Mouse (Mus musculus): Measurements from ENCODE around the gene Sema3g. TPM values are rescaled to one million over a fixed set of nuclear protein-coding genes. Genes with fewer than 3 reads are reported as not detected.
A peak's percentile ranks its signal among the peaks of the same experiment; 100 is the strongest.

Sema3g gene
- polyA plus RNA-seq, 1 experiment from 2014 or later: 1.1 TPM

DNA sequence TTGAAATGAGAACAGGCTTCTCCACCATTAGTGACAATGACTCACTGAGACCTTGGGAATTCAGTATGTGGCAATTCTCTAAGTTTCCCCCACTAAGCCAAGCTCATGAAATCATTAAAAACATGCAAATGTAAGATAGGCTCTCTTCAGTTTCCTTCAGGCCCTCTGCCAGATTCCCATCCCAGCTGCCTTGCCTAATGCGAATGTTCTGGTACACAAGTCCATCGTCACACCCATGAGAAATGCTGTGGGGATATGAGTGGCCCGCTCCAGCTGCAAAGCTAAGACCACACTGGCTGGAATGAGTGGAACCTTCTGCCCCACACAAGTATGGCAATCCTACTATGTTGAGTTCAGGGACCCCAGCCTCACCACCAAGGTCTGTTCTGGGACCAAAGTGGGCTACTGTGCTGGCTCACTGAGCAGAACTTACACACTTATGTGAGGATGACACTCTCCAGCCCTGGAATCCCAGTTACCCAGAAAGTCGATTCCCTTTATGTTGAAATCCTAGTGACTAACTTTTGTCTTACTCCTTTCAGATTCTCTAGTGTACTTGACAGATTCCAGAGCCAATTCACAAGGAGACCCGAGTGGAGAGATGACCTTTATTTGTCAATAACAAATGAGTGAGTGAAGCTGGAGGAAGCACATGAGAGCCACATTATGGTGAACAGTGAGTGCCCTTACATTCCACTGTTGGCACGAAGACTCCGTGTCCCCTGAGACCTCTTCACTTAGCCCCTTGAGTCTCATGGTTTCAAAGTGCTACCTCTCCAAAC, 19.6 kb downstream of the Sema3g start:
- whole genome bisulfite sequencing: 87% methylated on average over 7 of the region's 7 CpGs
- H3K4me3 ChIP-seq: no peak overlapping the region
- H3K27me3 ChIP-seq: no peaks in the 10 kb centered on the region
- ATAC-seq (ENCODE audit: low FRiP score, low read depth): no peak
- H3K9ac ChIP-seq (replicated peaks): no peak overlapping the region
- H3K9me3 ChIP-seq: no peaks in the 10 kb centered on the region
- no peaks in the 10 kb centered on the region for H3K36me3 ChIP-seq
- no peak overlapping the region for H3K4me2 ChIP-seq (replicated peaks)
- no peak overlapping the region for H3K27ac ChIP-seq (replicated peaks)
- no peaks in the 10 kb centered on the region for H3K4me1 ChIP-seq

DNA sequence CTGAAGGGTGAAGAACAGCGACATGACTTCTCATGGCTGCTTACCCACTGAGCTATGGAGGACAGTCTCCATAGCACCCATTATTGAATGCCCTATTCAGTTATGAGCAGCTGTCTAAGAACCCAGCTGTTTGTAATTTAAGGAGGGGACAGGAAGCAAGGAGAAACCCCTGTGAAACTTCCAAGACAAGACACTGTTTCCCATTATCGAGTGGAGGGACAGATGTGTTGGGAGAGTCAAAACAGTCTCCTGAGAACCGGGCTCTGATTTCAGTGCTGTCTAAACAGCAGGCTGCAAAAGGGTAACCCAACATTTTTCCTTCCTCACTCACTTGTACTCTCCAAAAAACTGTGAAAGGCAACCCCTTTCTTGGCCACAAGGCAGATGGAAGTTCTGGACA, 22.9 kb downstream of the Sema3g start:
- Histone ChIP-seq H3K9me3 (no peaks in the 10 kb centered on the region), H3K4me1 (no peaks in the 10 kb centered on the region), H3K4me2 (replicated peaks) (no peak overlapping the region), H3K27me3 (no peaks in the 10 kb centered on the region), H3K27ac (replicated peaks) (no peak overlapping the region), H3K36me3 (no peaks in the 10 kb centered on the region), H3K9ac (replicated peaks) (no peak overlapping the region), H3K4me3 (no peak overlapping the region)
- no peak for ATAC-seq (ENCODE audit: low FRiP score, low read depth)
- WGBS: 75% methylated on average over 3 of the region's 3 CpGs

DNA sequence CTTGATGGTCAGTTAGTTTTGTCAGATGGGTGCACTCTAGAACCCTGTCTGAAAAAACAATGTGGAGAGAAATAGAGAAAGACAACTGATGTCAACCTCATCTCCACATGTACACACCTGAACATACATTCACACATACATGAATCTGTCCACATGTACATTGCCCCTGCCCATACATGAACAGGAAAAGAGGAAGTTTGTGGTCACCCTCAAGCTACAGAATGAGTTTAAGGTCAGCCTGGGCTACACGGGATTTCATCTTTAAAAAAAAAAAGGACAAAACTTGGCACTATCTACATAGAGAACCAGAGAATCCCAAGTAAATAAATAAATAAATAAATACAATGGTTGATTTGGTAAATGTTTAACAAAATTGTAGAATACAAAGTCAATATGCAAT, 27.1 kb downstream of the Sema3g start:
- Histone ChIP-seq H3K9me3 (no peaks in the 10 kb centered on the region), H3K36me3 (no peaks in the 10 kb centered on the region), H3K4me3 (no peak overlapping the region), H3K4me1 (no peaks in the 10 kb centered on the region), H3K9ac (replicated peaks) (no peak overlapping the region), H3K4me2 (replicated peaks) (no peak overlapping the region), H3K27me3 (no peaks in the 10 kb centered on the region), H3K27ac (replicated peaks) (no peak overlapping the region)
- ATAC-seq (ENCODE audit: low FRiP score, low read depth): no peak
- WGBS: 88% methylated on average over 1 of the region's 1 CpGs

DNA sequence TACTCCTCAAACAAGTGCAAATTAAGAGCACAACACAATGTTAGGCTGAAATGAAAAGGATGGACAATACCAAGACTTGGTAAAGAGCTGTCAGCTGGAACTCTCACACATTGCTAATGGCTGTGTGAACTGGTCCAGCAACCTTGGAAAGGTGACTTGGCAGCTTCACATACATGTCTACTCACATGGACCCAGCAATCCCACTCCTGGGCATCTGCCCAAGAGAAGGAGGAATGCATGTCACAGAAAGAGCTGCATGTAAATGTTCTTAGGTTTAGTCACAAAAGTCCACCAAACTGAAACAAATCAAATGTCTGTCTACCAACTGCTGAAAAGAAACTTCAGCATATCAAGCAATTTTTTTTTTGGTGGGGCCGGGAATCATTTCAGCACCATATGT, 28.3 kb downstream of the Sema3g start:
- no peak overlapping the region for H3K4me2 ChIP-seq (replicated peaks)
- H3K9me3 ChIP-seq: no peaks in the 10 kb centered on the region
- ATAC-seq (ENCODE audit: low FRiP score, low read depth): no peak
- no peak overlapping the region for H3K4me3 ChIP-seq
- no peak overlapping the region for H3K27ac ChIP-seq (replicated peaks)
- no peaks in the 10 kb centered on the region for H3K27me3 ChIP-seq
- no peaks in the 10 kb centered on the region for H3K36me3 ChIP-seq
- no peaks in the 10 kb centered on the region for H3K4me1 ChIP-seq
- no peak overlapping the region for H3K9ac ChIP-seq (replicated peaks)
- 76% methylated on average over 1 of the region's 1 CpGs for WGBS

DNA sequence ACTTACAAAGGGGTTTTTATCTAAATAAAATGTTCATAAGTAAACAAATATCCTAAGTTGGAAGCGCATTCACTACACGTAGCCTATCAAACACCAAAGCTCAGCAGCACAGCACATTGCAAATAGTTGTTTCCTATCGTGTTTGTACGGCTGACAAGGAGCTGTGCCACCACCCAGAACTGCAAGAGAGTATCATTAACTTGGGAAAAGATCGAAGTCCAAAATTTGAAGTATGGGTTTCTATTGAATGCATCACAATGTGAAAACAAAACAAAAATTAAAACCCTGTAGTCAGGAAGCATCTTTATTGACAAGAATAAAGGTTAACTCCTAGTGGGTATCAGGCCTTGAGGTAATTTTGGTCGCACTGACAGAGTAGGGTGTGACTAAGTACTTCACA, 30.7 kb downstream of the Sema3g start:
- ATAC-seq (ENCODE audit: low FRiP score, low read depth): no peak
- WGBS: 91% methylated on average over 6 of the region's 6 CpGs
- H3K9ac ChIP-seq (replicated peaks): no peak overlapping the region
- H3K27me3 ChIP-seq: no peaks in the 10 kb centered on the region
- no peak overlapping the region for H3K27ac ChIP-seq (replicated peaks)
- peaks cover 6% of the 10 kb centered on the region for H3K36me3 ChIP-seq
- peaks cover 9% of the 10 kb centered on the region for H3K4me1 ChIP-seq
- no peak overlapping the region for H3K4me3 ChIP-seq
- H3K4me2 ChIP-seq (replicated peaks): no peak overlapping the region
- H3K9me3 ChIP-seq: no peaks in the 10 kb centered on the region

DNA sequence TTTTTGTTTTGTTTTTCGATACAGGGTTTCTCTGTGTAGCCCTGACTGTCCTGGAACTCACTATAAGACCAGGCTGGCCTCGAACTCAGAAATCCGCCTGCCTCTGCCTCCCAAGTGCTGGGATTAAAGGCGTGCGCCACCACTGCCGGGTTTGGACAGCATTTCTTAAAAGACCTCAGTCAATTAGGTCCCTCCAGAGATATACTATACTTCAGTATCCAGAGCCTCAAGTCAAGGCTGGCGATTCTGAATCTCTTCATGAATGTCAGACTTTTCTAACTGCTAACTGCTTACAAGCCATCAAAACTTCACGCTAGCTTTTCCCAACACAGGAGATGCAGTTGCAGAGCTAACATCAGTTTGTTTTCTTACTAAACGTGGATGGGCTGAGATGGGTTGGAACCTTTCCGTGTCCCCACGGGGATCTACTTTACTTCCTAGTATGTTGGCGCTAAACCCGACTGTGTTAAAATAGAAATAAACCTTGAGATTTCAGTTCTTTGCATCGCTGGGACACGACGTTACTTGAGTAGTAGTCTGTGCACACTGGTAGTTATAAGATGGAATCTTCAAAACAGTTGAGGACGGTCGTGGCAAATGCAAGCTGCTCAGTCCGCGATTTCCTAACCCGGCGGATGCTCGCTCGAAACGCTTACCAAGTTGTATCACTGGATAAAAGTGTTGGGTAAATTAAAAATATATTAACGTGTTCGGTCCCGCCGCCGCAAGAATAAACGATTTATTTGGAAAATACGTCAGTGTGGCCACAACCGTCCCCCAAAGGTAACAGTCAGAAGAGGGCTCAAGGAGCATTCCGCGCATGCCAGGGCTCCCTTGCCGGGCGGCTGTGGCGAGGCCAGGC, 32.8 kb downstream of the Sema3g start:
- peak overlapping the region; percentile 86 for H3K9ac ChIP-seq (replicated peaks)
- peaks cover 27% of the 10 kb centered on the region for H3K36me3 ChIP-seq
- no peaks in the 10 kb centered on the region for H3K9me3 ChIP-seq
- H3K4me1 ChIP-seq: peaks cover 9% of the 10 kb centered on the region
- H3K27me3 ChIP-seq: no peaks in the 10 kb centered on the region
- H3K4me3 ChIP-seq: peak overlapping the region; percentile 85
- 22% methylated on average over 38 of the region's 38 CpGs for WGBS
- H3K4me2 ChIP-seq (replicated peaks): peak overlapping the region; percentile 74
- peak overlapping the region; percentile 89 for H3K27ac ChIP-seq (replicated peaks)
- ATAC-seq (ENCODE audit: low FRiP score, low read depth): peak; percentile 5; the same call in 1 of the 2 replicates

DNA sequence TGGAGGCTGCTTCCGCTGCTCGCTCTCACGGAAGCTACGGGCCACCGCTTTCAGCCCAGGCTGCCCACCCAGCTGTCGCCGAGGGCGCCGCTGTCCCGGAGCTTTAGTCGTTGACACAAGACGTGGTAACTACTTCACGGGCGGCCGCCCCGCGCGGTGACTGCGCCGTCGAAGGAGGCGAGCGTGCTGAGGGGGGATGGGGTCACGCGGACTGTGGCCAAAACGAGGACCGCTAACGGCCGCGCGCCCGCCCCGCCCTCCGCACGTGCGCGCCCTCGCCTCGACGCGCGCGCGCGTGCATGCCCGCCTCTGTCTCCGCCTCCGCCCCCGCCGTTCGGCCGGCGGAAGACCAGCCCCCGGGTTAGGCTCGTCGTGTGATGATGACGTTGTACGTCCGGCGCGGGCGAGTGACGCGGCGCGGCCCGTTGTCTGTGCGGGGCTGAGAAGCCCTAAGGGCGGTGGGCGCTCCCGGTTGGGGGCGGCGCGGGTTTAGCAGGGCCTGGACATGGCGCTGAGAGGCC, 33.5 kb downstream of the Sema3g start, which contains the start of the genes Phf7 and Bap1:
TSS of gene Phf7 (minus strand) at position 234 of the 521 bp plus-strand sequence.
TSS of gene Bap1 (plus strand) at position 367 of the 521 bp plus-strand sequence.
- Histone ChIP-seq H3K27ac (replicated peaks) (peak within 1 kb of the TSS; percentile 89), H3K9me3 (no peaks in the 10 kb centered on the region), H3K27me3 (no peaks in the 10 kb centered on the region), H3K4me2 (replicated peaks) (peak within 1 kb of the TSS; percentile 74), H3K4me1 (peaks cover 9% of the 10 kb centered on the region), H3K4me3 (peak within 1 kb of the TSS; percentile 85), H3K9ac (replicated peaks) (peak within 1 kb of the TSS; percentile 86), H3K36me3 (peaks cover 34% of the 10 kb centered on the region)
- under 1% methylated on average over 62 of the region's 75 CpGs for WGBS
- peak; percentile 93 for ATAC-seq (ENCODE audit: low FRiP score, low read depth)

DNA sequence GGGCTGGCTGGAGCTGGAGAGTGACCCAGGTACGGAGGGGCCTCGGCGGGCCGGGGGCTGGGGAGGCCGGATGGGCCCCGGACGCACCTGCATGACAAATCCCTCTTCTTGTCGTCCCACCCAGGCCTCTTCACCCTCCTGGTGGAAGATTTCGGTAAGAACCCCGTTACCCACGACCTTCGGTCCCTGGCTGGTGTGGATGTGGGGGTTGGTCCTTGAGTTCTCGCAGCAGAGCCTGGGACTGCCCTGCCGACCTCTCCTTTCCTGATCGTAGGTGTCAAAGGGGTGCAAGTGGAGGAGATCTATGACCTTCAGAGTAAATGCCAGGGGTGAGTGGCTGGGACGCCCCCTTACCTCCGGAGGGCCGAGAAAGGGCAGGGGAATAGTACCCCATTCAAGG, 34.0 kb downstream of the Sema3g start:
- no peaks in the 10 kb centered on the region for H3K9me3 ChIP-seq
- no peak; the same call in 1 of the 2 replicates for ATAC-seq (ENCODE audit: low FRiP score, low read depth)
- WGBS: 3% methylated on average over 18 of the region's 18 CpGs
- peaks cover 9% of the 10 kb centered on the region for H3K4me1 ChIP-seq
- peak overlapping the region; percentile 74 for H3K4me2 ChIP-seq (replicated peaks)
- peak overlapping the region; percentile 85 for H3K4me3 ChIP-seq
- peaks cover 39% of the 10 kb centered on the region for H3K36me3 ChIP-seq
- peak overlapping the region; percentile 86 for H3K9ac ChIP-seq (replicated peaks)
- H3K27ac ChIP-seq (replicated peaks): peak overlapping the region; percentile 89
- no peaks in the 10 kb centered on the region for H3K27me3 ChIP-seq

DNA sequence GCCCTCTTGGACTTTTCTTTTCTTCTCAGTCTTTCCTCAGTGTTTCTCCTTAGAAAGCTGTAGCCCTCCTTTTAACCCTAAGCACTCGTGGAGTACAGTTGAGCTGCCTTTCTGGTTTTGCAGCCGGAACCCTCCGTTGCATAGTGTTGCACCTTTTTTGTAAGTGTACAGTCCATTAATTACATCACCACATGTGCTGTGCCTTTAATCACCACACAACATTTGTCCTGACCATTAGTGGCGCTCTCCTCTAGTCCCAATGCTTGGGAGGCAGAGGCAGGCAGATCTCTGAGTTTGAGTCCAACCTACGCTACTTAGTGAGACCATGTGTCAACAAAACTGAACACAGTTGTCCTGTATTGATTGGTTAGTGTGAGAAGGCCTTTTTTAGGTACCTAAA, 34.4 kb downstream of the Sema3g start:
- 94% methylated on average over 5 of the region's 5 CpGs for WGBS
- Histone ChIP-seq H3K9ac (replicated peaks) (peak overlapping the region; percentile 86), H3K27ac (replicated peaks) (no peak overlapping the region)

DNA sequence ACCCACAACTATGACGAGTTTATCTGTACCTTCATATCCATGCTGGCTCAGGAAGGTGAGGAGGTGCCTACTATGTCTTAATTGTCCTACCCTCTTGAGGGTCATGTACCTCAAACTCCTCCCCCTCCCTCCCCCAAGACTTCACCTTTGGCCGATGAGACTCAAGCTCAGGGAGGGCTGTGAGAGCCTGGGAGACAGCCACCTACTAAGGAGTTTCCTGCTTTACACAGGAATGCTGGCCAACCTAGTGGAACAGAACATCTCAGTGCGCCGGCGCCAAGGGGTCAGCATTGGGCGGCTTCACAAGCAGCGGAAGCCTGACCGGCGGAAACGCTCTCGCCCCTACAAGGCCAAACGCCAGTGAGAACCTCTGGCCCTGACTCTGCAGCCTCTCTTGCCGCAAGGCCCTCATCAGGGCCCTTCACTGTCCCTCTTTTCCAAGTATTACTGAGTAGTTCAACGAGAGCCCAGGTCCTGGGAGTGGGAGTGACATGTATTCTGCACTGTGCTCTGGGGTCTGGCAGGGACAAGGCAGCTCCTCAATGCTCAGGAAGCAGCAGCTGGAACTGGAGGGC, 40.9 kb downstream of the Sema3g start:
- ATAC-seq (ENCODE audit: low FRiP score, low read depth): no peak
- WGBS: 96% methylated on average over 14 of the region's 14 CpGs

More for the DNA sequence above, 34.4 kb downstream of the Sema3g start:
- no peaks in the 10 kb centered on the region for H3K9me3 ChIP-seq
- H3K36me3 ChIP-seq: peaks cover 43% of the 10 kb centered on the region
- H3K4me1 ChIP-seq: peaks cover 9% of the 10 kb centered on the region
- peak overlapping the region; percentile 74 for H3K4me2 ChIP-seq (replicated peaks)
- H3K27me3 ChIP-seq: no peaks in the 10 kb centered on the region
- H3K4me3 ChIP-seq: peak overlapping the region; percentile 85
- ATAC-seq (ENCODE audit: low FRiP score, low read depth): no peak

DNA sequence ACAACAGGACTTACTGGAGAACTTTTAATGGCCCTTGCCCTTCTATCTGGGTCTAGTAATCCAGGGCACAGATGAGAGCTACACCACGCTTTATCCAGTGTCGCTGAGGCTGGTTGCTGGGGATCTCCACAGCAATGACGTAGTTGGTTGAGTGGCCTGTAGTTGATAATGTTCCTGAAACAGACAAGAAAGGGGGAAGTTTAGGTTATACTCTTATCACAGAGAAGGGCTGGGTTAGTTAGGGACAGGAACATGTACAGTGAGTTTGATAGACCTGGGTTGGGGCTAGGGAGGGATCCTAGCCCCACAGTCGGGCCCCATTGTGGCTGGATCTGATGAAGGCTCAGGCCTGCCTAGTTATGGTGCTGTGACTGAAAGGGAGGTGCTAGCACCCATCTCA, 42.7 kb downstream of the Sema3g start:
- H3K4me1 ChIP-seq: no peaks in the 10 kb centered on the region
- no peaks in the 10 kb centered on the region for H3K27me3 ChIP-seq
- H3K4me2 ChIP-seq (replicated peaks): no peak overlapping the region
- no peak overlapping the region for H3K4me3 ChIP-seq
- no peak for ATAC-seq (ENCODE audit: low FRiP score, low read depth)
- peaks cover 71% of the 10 kb centered on the region for H3K36me3 ChIP-seq
- no peak overlapping the region for H3K27ac ChIP-seq (replicated peaks)
- no peak overlapping the region for H3K9ac ChIP-seq (replicated peaks)
- H3K9me3 ChIP-seq: no peaks in the 10 kb centered on the region
- WGBS: 92% methylated on average over 4 of the region's 4 CpGs

More for the DNA sequence above, 40.9 kb downstream of the Sema3g start:
- H3K4me1 ChIP-seq: no peaks in the 10 kb centered on the region
- H3K9me3 ChIP-seq: no peaks in the 10 kb centered on the region
- H3K36me3 ChIP-seq: peaks cover 89% of the 10 kb centered on the region
- H3K9ac ChIP-seq (replicated peaks): no peak overlapping the region
- H3K4me3 ChIP-seq: no peak overlapping the region
- no peak overlapping the region for H3K4me2 ChIP-seq (replicated peaks)
- no peak overlapping the region for H3K27ac ChIP-seq (replicated peaks)
- H3K27me3 ChIP-seq: no peaks in the 10 kb centered on the region

Data from midbrain, embryonic 12.5 days (tissue).